Mouse (Mus musculus) liver, adult 2 months (tissue): ENCODE measurements around the gene Gm17660.

ENCODE experiments used
- CTCF ChIP-seq: fragments of 200-500 bp; IDR thresholded peaks from 2 replicates; pipeline ENCODE4 v1.5.1; 2011; ENCODE audit warnings: low read depth, low read length, control low read depth
- POLR2A ChIP-seq: fragments of 200-500 bp; IDR thresholded peaks from 2 replicates; pipeline ENCODE4 v1.6.1; 2011; ENCODE audit warnings: low read length, control low read depth; ENCODE audit not compliant: insufficient read depth; ENCODE audit errors: extremely low read depth

DNA sequence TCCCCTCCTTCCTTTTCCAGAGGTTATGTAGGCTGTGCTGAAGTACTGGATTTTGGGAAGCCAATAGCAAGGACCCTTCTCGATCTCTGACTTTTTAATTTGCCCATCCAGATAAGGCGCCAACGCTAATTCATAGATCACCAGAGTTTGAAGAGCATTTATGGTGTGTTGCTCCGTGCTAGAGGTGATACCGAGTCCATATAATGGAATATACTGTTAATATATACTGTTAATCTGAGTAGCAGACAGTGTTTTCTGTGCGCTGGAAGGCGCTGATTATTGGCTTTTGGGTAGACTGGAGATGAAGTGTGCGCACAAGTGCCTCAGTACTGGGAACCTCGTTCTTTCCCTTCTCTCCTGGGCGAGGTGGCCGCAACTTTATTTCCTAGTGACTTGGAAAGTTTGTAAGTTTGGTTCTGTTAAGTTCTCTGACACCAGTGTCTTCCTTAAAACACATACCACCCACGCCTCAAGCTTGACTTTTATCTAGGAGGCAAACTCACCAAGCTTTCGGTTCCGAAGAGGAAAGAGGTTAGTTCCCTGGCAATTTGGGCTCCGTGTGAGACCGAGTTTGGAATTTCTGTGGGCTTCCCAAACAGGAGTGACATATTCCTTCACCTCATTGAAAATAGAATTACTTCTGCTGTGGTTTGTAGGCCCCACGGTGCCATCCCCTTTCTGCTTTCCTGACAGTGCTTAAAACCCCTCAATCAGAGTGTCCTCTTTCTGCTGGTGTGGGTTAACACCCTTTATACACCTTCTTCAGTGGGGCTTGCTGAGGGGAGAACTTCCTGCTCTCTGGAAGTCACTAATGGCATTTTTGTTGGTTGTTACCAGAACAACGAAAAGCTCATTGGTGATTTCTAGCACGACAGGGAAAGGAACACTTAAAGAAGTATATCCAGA is 30.0 kb downstream of the Gm17660 start:
- TF ChIP-seq POLR2A (no peak), CTCF (no peak)
